Mouse (Mus musculus) CD8-positive naive resting alpha-beta T cell, adult 57 days (primary cell): ENCODE results near the gene Osm. TPM values are rescaled to one million over a fixed set of nuclear protein-coding genes. Genes with fewer than 3 reads are reported as not detected.

Experiments used
- total RNA-seq: library from RNA; stranded (reverse); gene quantifications from one replicate; pipeline ENCODE4 v1.2.4, GENCODE M21; 2023

The Osm gene
- 7.3 TPM for total RNA-seq

GRCm38 (mm10) chr11:4235665-4236545 is at the start of gene Osm:
Gene Osm (plus strand): TSS chr11:4236420.

GRCm38 (mm10) chr11:4186486-4187317 is 49.5 kb upstream of the Osm start, which contains the start of gene Tbc1d10a:
Gene Tbc1d10a (plus strand): TSS chr11:4186789.

GRCm38 (mm10) chr11:4217914-4218629 is 18.1 kb upstream of the Osm start, which contains the start of gene Castor1:
Gene Castor1 (plus strand): TSS chr11:4218225.

GRCm38 (mm10) chr11:4256846-4257607 is 20.8 kb downstream of the Osm start, which contains the start of gene Lif:
Gene Lif (plus strand): TSS chr11:4257557.

Other genes starting within 250 kb of the Osm start
- gene Sec14l4, start 205.0 kb upstream of the Osm start, total RNA-seq = not detected
- gene Sec14l3, start 171.6 kb upstream of the Osm start, total RNA-seq = not detected
- gene Mtfp1, start 141.0 kb upstream of the Osm start, total RNA-seq = 1.5 TPM
- gene Sec14l2, start 113.0 kb upstream of the Osm start, total RNA-seq = 2.0 TPM
- 22.8 TPM for gene Rnf215, start 101.2 kb upstream of the Osm start, total RNA-seq
- 9.5 TPM for gene Ccdc157, start 76.1 kb upstream of the Osm start, total RNA-seq
- gene Sf3a1, start 76.1 kb upstream of the Osm start, total RNA-seq = 61.1 TPM
- gene Tbc1d10a, start 49.6 kb upstream of the Osm start, total RNA-seq = 44.6 TPM
- 6.7 TPM for gene Castor1, start 18.2 kb upstream of the Osm start, total RNA-seq
- gene Lif, start 21.1 kb downstream of the Osm start, total RNA-seq = 0.21 TPM
- gene Hormad2, start 204.7 kb downstream of the Osm start, total RNA-seq = 2.5 TPM